Mouse (Mus musculus) liver, postnatal 0 days (tissue): ENCODE measurements around the gene Cpeb2. TPM values are rescaled to one million over a fixed set of nuclear protein-coding genes. Genes with fewer than 3 reads are reported as not detected.

Source experiments
- ATAC-seq: fragments of 200-750 bp; cut with Nextera tagmentation; 2 replicates; pipeline ENCODE4 v1.8.0; 2017; ENCODE audit warnings: mild to moderate bottlenecking, moderate library complexity
- DNase-seq: peaks from one replicate; pipeline ENCODE4 v3.0.0-alpha.2; 2016
- H3K27ac ChIP-seq: fragments of 300-500 bp; sonication (generic); 2 replicates; pipeline ENCODE4 v1.5.1; 2014; ENCODE audit warnings: antibody characterized with exemption, moderate library complexity, mild to moderate bottlenecking, low read depth
- H3K27me3 ChIP-seq: fragments of 300-500 bp; sonication (generic); 2 replicates; pipeline ENCODE4 v1.6.1; 2014; ENCODE audit warnings: low read length, control low read depth, mixed read lengths; ENCODE audit not compliant: insufficient read depth
- H3K36me3 ChIP-seq: fragments of 300-500 bp; sonication (generic); replicated peaks from 2 replicates; pipeline ENCODE4 v1.6.1; 2014; ENCODE audit warnings: mild to moderate bottlenecking, control low read depth, low read length, moderate library complexity, mixed read lengths; ENCODE audit not compliant: insufficient read depth
- H3K4me1 ChIP-seq: fragments of 300-500 bp; sonication (generic); 2 replicates; pipeline ENCODE4 v1.6.1; 2014; ENCODE audit warnings: antibody characterized with exemption, mild to moderate bottlenecking, control low read depth; ENCODE audit not compliant: insufficient read depth
- H3K4me2 ChIP-seq: fragments of 300-500 bp; sonication (generic); 2 replicates; pipeline ENCODE4 v1.6.1; 2014; ENCODE audit warnings: low read depth, mild to moderate bottlenecking, low read length, moderate library complexity, mixed read lengths
- H3K4me3 ChIP-seq: fragments of 300-500 bp; sonication (generic); 2 replicates; pipeline ENCODE4 v1.5.1; 2014; ENCODE audit warnings: low read depth, low read length
- H3K9ac ChIP-seq: fragments of 300-500 bp; sonication (generic); replicated peaks from 2 replicates; pipeline ENCODE4 v1.6.1; 2014; ENCODE audit warnings: mild to moderate bottlenecking, moderate library complexity
- H3K9me3 ChIP-seq: fragments of 300-500 bp; sonication (generic); 2 replicates; pipeline ENCODE4 v1.6.1; 2016; ENCODE audit warnings: mild to moderate bottlenecking, control low read depth, low read length, mixed read lengths
- CTCF ChIP-seq: sonication (generic); IDR thresholded peaks from 2 replicates; pipeline ENCODE4 v1.5.1; 2016; ENCODE audit warnings: antibody characterized with exemption, low read depth
- EP300 ChIP-seq: IDR thresholded peaks from 2 replicates; pipeline ENCODE4 v1.6.1; 2016; ENCODE audit warnings: antibody characterized with exemption, low read depth, mild to moderate bottlenecking
- WGBS: fragments of 180-500 bp; shearing (Covaris S2); extraction: QIAGEN DNeasy Blood & Tissue Kit; methylation state at CpG from one replicate; pipeline ENCODE4 v1.1.7; 2014; ENCODE audit not compliant: insufficient replicate concordance; 5-methylcytosine and 5-hydroxymethylcytosine counted together
- polyA plus RNA-seq: library from polyadenylated mRNA; unstranded; fragments of >200 nt; fragmentation: Nextera tagmentation; extraction: Ambion mirVana; gene quantifications from 2 replicates; pipeline ENCODE4 v1.2.1, GENCODE M21; 2015

The Cpeb2 gene
- polyA plus RNA-seq, 1 experiment from 2014 or later: 3.2 TPM

DNA sequence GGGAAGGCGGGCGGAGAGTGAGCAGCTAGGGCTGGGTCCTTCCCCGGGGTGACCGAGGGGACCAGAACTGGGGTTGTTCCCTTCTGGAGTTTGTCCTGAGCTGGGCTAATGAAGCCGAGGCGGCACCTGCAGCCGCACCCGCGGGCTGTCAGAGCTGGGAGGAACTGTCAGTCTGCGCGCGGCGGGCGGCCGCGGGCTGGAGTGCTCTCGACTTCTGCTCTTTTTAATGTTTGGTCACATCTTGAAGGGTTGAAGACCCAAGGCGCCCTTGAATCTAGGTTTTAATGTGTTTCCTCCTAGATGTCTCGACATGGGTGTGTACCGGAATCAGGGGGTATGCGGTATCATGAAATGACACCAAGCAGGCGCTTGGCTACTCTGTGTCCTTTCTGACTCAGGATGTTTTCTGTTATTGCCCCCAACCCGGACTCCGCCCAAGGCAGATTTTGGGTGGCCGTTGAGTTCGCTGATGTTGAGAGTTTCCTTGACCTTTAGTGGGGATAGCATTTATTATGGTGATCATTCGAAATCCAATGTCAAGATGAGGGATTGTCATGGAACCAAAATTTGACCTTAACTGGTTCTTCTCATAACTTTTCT is 2.3 kb downstream of the Cpeb2 start:
- Histone ChIP-seq H3K4me1 (peaks cover 3% of the 10 kb centered on the region; the same call in 1 of the 2 replicates), H3K4me2 (peak overlapping the region; percentile 88), H3K27ac (peak overlapping the region; percentile 99), H3K4me3 (peak overlapping the region; percentile 77), H3K36me3 (0 out of 2 replicates have a peak, but pooled peaks cover 3% of the 10 kb centered on the region), H3K9ac (peak overlapping the region; percentile 90), H3K27me3 (peaks cover 6% of the 10 kb centered on the region; the same call in 1 of the 2 replicates), H3K9me3 (no peaks in the 10 kb centered on the region)
- DNase-seq (no peak), ATAC-seq (no peak)
- TF ChIP-seq EP300 (no peak), CTCF (no peak)
- 2% methylated on average over 27 of the region's 27 CpGs for WGBS

DNA sequence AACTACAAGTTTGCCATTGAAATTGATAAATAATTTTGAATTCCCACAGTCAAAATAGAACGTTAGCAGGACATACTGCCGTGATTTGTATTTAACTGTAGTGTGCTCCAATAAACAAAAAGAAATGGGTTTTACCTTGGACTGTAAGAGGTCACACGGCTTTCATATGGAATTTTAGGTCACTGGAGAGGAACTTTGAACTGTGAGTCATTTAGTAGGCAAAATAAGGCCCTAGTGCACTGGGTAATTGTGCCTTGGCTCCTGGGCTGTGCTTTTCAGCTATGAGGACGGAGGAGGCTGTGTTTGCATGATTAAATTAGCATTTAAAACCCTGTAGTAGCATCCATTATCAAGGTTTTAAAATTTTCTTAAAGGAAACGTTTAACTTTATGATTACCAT is 3.0 kb downstream of the Cpeb2 start:
- 35% methylated on average over 5 of the region's 5 CpGs for WGBS

DNA sequence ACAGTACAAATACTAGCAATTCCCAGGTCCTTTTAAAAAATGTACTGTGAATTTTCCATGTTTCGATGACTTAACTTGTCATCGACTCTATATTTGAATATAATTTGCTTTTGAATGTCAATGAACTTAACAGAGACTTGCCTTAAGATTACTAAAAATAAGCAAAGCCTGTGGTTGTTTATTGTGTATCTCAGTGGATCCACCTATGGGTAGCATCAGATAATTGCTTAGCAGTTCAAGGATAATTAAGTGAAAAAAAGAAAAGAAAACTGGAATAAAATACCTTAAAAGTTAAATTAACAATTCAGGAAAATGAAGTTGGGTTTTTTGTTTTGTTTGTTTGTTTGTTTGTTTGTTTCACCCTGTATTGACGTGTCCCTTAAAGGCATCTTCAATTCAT is 3.5 kb downstream of the Cpeb2 start:
- DNase-seq (no peak), ATAC-seq (no peak)
- 0 out of 2 replicates have a peak, but pooled peaks cover 5% of the 10 kb centered on the region for H3K36me3 ChIP-seq
- peak overlapping the region; percentile 77 for H3K4me3 ChIP-seq
- WGBS: 75% methylated on average over 3 of the region's 3 CpGs
- H3K4me1 ChIP-seq: no peaks in the 10 kb centered on the region
- no peak overlapping the region for H3K9ac ChIP-seq
- TF ChIP-seq EP300: no peak
- peak; percentile 40; the same call in 1 of the 2 replicates for TF ChIP-seq CTCF
- H3K9me3 ChIP-seq: no peaks in the 10 kb centered on the region
- H3K27me3 ChIP-seq: peaks cover 6% of the 10 kb centered on the region; the same call in 1 of the 2 replicates
- H3K4me2 ChIP-seq: peak overlapping the region; percentile 88
- H3K27ac ChIP-seq: no peak overlapping the region

More for the DNA sequence above, 3.0 kb downstream of the Cpeb2 start:
- peak overlapping the region; percentile 88 for H3K4me2 ChIP-seq
- peak overlapping the region; percentile 90; the same call in 1 of the 2 replicates for H3K9ac ChIP-seq
- ATAC-seq (no peak), DNase-seq (no peak)
- TF ChIP-seq EP300 (no peak), CTCF (no peak)
- H3K4me1 ChIP-seq: peaks cover 2% of the 10 kb centered on the region; the same call in 1 of the 2 replicates
- peak overlapping the region; percentile 77 for H3K4me3 ChIP-seq
- peak overlapping the region; percentile 99 for H3K27ac ChIP-seq
- H3K36me3 ChIP-seq: 0 out of 2 replicates have a peak, but pooled peaks cover 3% of the 10 kb centered on the region
- H3K9me3 ChIP-seq: no peaks in the 10 kb centered on the region
- peaks cover 6% of the 10 kb centered on the region; the same call in 1 of the 2 replicates for H3K27me3 ChIP-seq

GRCm38 (mm10) chr5:43237238-43237637 is 4.3 kb downstream of the Cpeb2 start:
- Histone ChIP-seq H3K4me2 (0 out of 2 replicates have a peak overlapping the region, but pooled peaks have one; percentile 40), H3K9ac (no peak overlapping the region), H3K36me3 (0 out of 2 replicates have a peak, but pooled peaks cover 5% of the 10 kb centered on the region), H3K27ac (no peak overlapping the region), H3K9me3 (no peaks in the 10 kb centered on the region), H3K4me3 (no peak overlapping the region), H3K27me3 (peaks cover 6% of the 10 kb centered on the region; the same call in 1 of the 2 replicates), H3K4me1 (no peaks in the 10 kb centered on the region)
- TF ChIP-seq CTCF (no peak), EP300 (no peak)
- WGBS: 84% methylated on average over 12 of the region's 12 CpGs
- DNase-seq (no peak), ATAC-seq (no peak)

GRCm38 (mm10) chr5:43239141-43239835 is 6.3 kb downstream of the Cpeb2 start:
- H3K9me3 ChIP-seq: no peaks in the 10 kb centered on the region
- peaks cover 6% of the 10 kb centered on the region; the same call in 1 of the 2 replicates for H3K27me3 ChIP-seq
- no peak overlapping the region for H3K27ac ChIP-seq
- no peak for ATAC-seq
- H3K9ac ChIP-seq: no peak overlapping the region
- H3K4me1 ChIP-seq: no peaks in the 10 kb centered on the region
- H3K36me3 ChIP-seq: peaks cover 5% of the 10 kb centered on the region; the same call in 1 of the 2 replicates
- no peak for DNase-seq
- TF ChIP-seq EP300: no peak
- no peak for TF ChIP-seq CTCF
- 61% methylated on average over 6 of the region's 6 CpGs for WGBS
- H3K4me2 ChIP-seq: no peak overlapping the region
- H3K4me3 ChIP-seq: no peak overlapping the region

- no peak for DNase-seq
- no peak for ATAC-seq
- no peak overlapping the region for H3K4me3 ChIP-seq
Observed at GRCm38 (mm10) chr5:43240729-43241128, 7.8 kb downstream of the Cpeb2 start.

More at GRCm38 (mm10) chr5:43240729-43241128, 7.8 kb downstream of the Cpeb2 start:
- TF ChIP-seq CTCF: no peak
- no peak for TF ChIP-seq EP300
- no peaks in the 10 kb centered on the region for H3K27me3 ChIP-seq
- peaks cover 10% of the 10 kb centered on the region for H3K36me3 ChIP-seq
- no peak overlapping the region for H3K4me2 ChIP-seq
- no peak overlapping the region for H3K9ac ChIP-seq
- no peak overlapping the region for H3K27ac ChIP-seq
- no peaks in the 10 kb centered on the region for H3K4me1 ChIP-seq
- no peaks in the 10 kb centered on the region for H3K9me3 ChIP-seq
